Mouse (Mus musculus) heart, embryonic 11.5 days (tissue): ENCODE data around the gene Ap2a2. TPM values are rescaled to one million over a fixed set of nuclear protein-coding genes. Genes with fewer than 3 reads are reported as not detected.
"Not testable (repeated sequence)": the region's sequence is repeated elsewhere in the genome, so short reads cannot be mapped to it uniquely, and the experiment has no call there.

Experiments used
- ATAC-seq: fragments of 200-750 bp; cut with Nextera tagmentation; replicated peaks from 2 replicates; pipeline ENCODE4 v1.8.0; 2017; ENCODE audit warnings: moderate library complexity; ENCODE audit not compliant: insufficient number of reproducible peaks, low FRiP score, low TSS enrichment
- H3K27ac ChIP-seq: fragments of 300-500 bp; sonication (generic); 2 replicates; pipeline ENCODE4 v1.5.1; 2014; ENCODE audit warnings: mild to moderate bottlenecking, low read depth, low read length
- H3K27me3 ChIP-seq: fragments of 300-500 bp; sonication (generic); 2 replicates; pipeline ENCODE4 v1.6.1; 2014; ENCODE audit warnings: mild to moderate bottlenecking, low read length, mixed read lengths; ENCODE audit not compliant: control insufficient read depth, insufficient read depth
- H3K36me3 ChIP-seq: fragments of 300-500 bp; sonication (generic); 2 replicates; pipeline ENCODE4 v1.6.1; 2014; ENCODE audit warnings: mild to moderate bottlenecking, low read length, moderate library complexity, mixed read lengths; ENCODE audit not compliant: control insufficient read depth, insufficient read depth
- H3K4me1 ChIP-seq: fragments of 300-500 bp; sonication (generic); 2 replicates; pipeline ENCODE4 v1.6.1; 2014; ENCODE audit warnings: low read length; ENCODE audit not compliant: control insufficient read depth, insufficient read depth
- H3K4me2 ChIP-seq: fragments of 300-500 bp; sonication (generic); 2 replicates; pipeline ENCODE4 v1.6.1; 2014; ENCODE audit warnings: mild to moderate bottlenecking, moderate library complexity
- H3K4me3 ChIP-seq: fragments of 300-500 bp; sonication (generic); 2 replicates; pipeline ENCODE4 v1.5.1; 2014; ENCODE audit warnings: low read depth, low read length
- H3K9ac ChIP-seq: fragments of 300-500 bp; sonication (generic); 2 replicates; pipeline ENCODE4 v1.6.1; 2014; ENCODE audit warnings: mild to moderate bottlenecking, low read depth, low read length, moderate library complexity
- H3K9me3 ChIP-seq: fragments of 300-500 bp; sonication (generic); replicated peaks from 2 replicates; pipeline ENCODE4 v1.6.1; 2016; ENCODE audit warnings: low read length; ENCODE audit not compliant: control insufficient read depth
- WGBS: fragments of 180-500 bp; shearing (Covaris S2); extraction: QIAGEN DNeasy Blood & Tissue Kit; methylation state at CpG from one replicate; pipeline ENCODE4 v1.1.7; 2014; ENCODE audit not compliant: insufficient replicate concordance; 5-methylcytosine and 5-hydroxymethylcytosine counted together
- microRNA-seq: library from miRNA; unstranded; fragments of <30 nt; microRNA quantifications from one replicate; pipeline ENCODE4, GENCODE M21; 2016; ENCODE audit warnings: borderline number of aligned reads
- polyA plus RNA-seq: library from polyadenylated mRNA; unstranded; fragments of >200 nt; fragmentation: Nextera tagmentation; extraction: Ambion mirVana; gene quantifications from 2 replicates; pipeline ENCODE4 v1.2.1, GENCODE M21; 2014

Ap2a2 gene
- polyA plus RNA-seq, 1 experiment from 2014 or later = 53.0 TPM

DNA sequence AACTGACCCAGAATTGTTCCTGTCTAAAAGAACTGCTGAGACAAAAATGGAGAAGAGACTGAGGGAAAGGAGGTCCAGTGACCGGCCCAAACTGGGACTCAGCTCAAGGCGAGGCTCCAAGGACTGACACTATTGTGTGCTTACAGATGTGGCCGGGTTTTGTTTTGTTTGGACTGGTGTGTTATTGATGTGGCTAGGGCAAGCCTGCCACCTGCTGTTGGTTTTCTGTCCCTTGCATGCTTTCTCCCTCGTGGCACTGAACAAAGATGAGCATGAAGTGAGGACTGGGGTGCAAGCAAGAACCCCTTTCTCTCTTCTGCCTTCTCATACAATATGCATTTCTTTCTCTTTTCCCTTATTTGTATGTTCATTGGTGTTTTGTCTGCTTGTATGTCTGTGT is 104.2 kb downstream of the Ap2a2 start:
- Histone ChIP-seq H3K9me3 (no peaks in the 10 kb centered on the region), H3K4me1 (peaks cover 5% of the 10 kb centered on the region), H3K4me3 (no peak overlapping the region), H3K36me3 (no peaks in the 10 kb centered on the region), H3K27ac (no peak overlapping the region), H3K9ac (no peak overlapping the region), H3K27me3 (no peaks in the 10 kb centered on the region), H3K4me2 (no peak overlapping the region)
- no peak for ATAC-seq
- 28% methylated on average over 4 of the region's 4 CpGs for WGBS

DNA sequence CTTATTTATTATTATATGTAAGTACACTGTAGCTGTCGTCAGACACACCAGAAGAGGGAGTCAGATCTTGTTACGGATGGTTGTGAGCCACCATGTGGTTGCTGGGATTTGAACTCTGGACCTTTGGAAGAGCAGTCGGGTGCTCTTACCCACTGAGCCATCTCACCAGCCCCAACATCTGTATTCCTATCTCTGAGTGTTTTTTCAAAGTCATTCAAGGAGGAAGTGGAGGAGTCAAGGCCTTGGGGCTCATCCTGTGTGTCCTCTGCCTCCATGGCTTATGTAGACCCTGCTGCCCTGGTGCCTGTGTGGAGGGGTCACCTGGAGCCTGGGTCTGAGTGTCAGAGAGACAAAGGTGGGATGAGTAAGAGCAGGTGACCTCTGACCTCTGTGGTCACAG is 107.1 kb downstream of the Ap2a2 start:
- not testable (repeated sequence) for H3K4me3 ChIP-seq, ATAC-seq, H3K27ac ChIP-seq, H3K9ac ChIP-seq, H3K36me3 ChIP-seq, H3K27me3 ChIP-seq, H3K4me2 ChIP-seq, H3K4me1 ChIP-seq, H3K9me3 ChIP-seq
- WGBS = 77% methylated on average over 3 of the region's 3 CpGs

DNA sequence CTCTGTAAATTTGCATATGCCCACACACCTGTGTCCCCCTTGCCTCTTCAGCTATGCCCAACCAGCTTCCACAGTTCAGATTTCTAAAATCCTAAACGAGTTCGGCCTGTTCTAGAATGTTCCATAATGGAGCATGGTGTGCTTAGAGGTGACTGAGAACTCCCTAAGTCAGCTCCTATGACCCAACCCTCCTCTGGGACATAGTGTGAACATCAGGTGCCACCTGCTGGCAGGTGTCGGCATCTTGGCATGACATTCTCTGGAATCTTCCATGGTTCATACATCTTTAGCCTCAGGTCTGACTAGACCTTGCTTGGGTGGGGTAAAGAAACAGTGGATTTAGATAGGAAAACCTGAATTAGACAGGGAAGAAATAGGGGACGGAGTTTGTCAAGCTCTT is 109.0 kb downstream of the Ap2a2 start:
- no peak for ATAC-seq
- H3K4me3 ChIP-seq = no peak overlapping the region
- H3K9ac ChIP-seq = no peak overlapping the region
- H3K36me3 ChIP-seq = no peaks in the 10 kb centered on the region
- WGBS = 70% methylated on average over 4 of the region's 4 CpGs
- H3K27me3 ChIP-seq = no peaks in the 10 kb centered on the region
- no peak overlapping the region for H3K27ac ChIP-seq
- no peaks in the 10 kb centered on the region; the same call in 1 of the 2 replicates for H3K4me1 ChIP-seq
- no peak overlapping the region for H3K4me2 ChIP-seq
- H3K9me3 ChIP-seq = no peaks in the 10 kb centered on the region

GRCm38 (mm10) chr7:141671626-141672291 is 109.8 kb downstream of the Ap2a2 start:
- Histone ChIP-seq H3K36me3 (no peaks in the 10 kb centered on the region), H3K27me3 (no peaks in the 10 kb centered on the region), H3K9ac (no peak overlapping the region), H3K27ac (no peak overlapping the region), H3K4me2 (no peak overlapping the region), H3K4me1 (no peaks in the 10 kb centered on the region; the same call in 1 of the 2 replicates), H3K4me3 (no peak overlapping the region), H3K9me3 (no peaks in the 10 kb centered on the region)
- no peak for ATAC-seq
- 67% methylated on average over 5 of the region's 5 CpGs for WGBS

DNA sequence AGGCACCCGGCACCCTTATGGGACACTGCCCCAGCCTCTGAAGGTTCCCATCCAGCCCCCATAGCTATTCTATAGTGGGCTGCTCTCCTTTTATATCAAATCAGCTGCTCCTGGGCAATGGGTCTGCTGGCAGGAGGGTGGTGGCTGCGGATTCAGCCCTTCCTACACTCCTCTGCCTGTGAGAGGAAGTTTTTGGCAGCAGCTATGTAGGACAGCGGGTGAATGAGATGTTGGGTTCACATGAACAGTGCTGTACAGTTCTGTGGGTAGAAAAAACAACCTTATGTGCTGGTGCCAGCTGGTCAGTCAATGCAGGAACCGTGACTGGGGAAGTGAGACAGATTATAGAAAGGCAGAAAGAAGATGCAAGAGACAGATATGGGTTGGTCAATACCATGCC is 116.9 kb downstream of the Ap2a2 start:
- 74% methylated on average over 4 of the region's 4 CpGs for WGBS
- no peak for ATAC-seq

More for the DNA sequence above, 116.9 kb downstream of the Ap2a2 start:
- no peaks in the 10 kb centered on the region for H3K9me3 ChIP-seq
- no peaks in the 10 kb centered on the region for H3K4me1 ChIP-seq
- no peak overlapping the region for H3K4me2 ChIP-seq
- H3K27me3 ChIP-seq = no peaks in the 10 kb centered on the region
- no peak overlapping the region for H3K9ac ChIP-seq
- H3K27ac ChIP-seq = no peak overlapping the region
- no peaks in the 10 kb centered on the region for H3K36me3 ChIP-seq
- H3K4me3 ChIP-seq = no peak overlapping the region

Small RNA genes lying within 50 kb of the gene (microRNA-seq; reads per million reads assigned to microRNA genes)
- gene Mir7063 = 1.6 reads per million, percentile 21 among the genes with 10 or more reads in this experiment

Other genes with a start within 250 kb of the Ap2a2 start
- 40.2 and 42.5 TPM in 2 replicates for gene Deaf1, start 234.5 kb upstream of the Ap2a2 start, polyA plus RNA-seq
- gene Tmem80, start 234.4 kb upstream of the Ap2a2 start, polyA plus RNA-seq = 17.9 and 23.6 TPM in 2 replicates
- 0.51 and 0.82 TPM in 2 replicates for gene Eps8l2, start 223.3 kb upstream of the Ap2a2 start, polyA plus RNA-seq
- 288 and 291 TPM in 2 replicates for gene Taldo1, start 170.0 kb upstream of the Ap2a2 start, polyA plus RNA-seq
- gene Gatd1, start 148.0 kb upstream of the Ap2a2 start, polyA plus RNA-seq = 29.3 and 32.2 TPM in 2 replicates
- gene Cend1, start 132.7 kb upstream of the Ap2a2 start, polyA plus RNA-seq = 7.4 and 9.3 TPM in 2 replicates
- 19.4 and 19.7 TPM in 2 replicates for gene Slc25a22, start 124.3 kb upstream of the Ap2a2 start, polyA plus RNA-seq
- gene Pidd1, start 118.1 kb upstream of the Ap2a2 start, polyA plus RNA-seq = 9.5 and 9.6 TPM in 2 replicates
- gene Rplp2, start 114.8 kb upstream of the Ap2a2 start, polyA plus RNA-seq = 873 and 1,016 TPM in 2 replicates
- 28.7 and 35.3 TPM in 2 replicates for gene Pnpla2, start 107.0 kb upstream of the Ap2a2 start, polyA plus RNA-seq
- gene Cracr2b, start 101.1 kb upstream of the Ap2a2 start, polyA plus RNA-seq = 11.5 and 14.3 TPM in 2 replicates
- gene Cd151, start 94.8 kb upstream of the Ap2a2 start, polyA plus RNA-seq = 61.3 and 101 TPM in 2 replicates
- 71.5 and 72.9 TPM in 2 replicates for gene Polr2l, start 87.0 kb upstream of the Ap2a2 start, polyA plus RNA-seq
- 58.9 and 69.1 TPM in 2 replicates for gene Tspan4, start 86.9 kb upstream of the Ap2a2 start, polyA plus RNA-seq
- 35.0 and 46.7 TPM in 2 replicates for gene Chid1, start 22.3 kb upstream of the Ap2a2 start, polyA plus RNA-seq
- gene Muc6, start 93.1 kb downstream of the Ap2a2 start, polyA plus RNA-seq = 0.11 and 0.18 TPM in 2 replicates
- 0.93 and 1.1 TPM in 2 replicates for gene Muc2, start 128.2 kb downstream of the Ap2a2 start, polyA plus RNA-seq
- gene Muc5ac, start 226.8 kb downstream of the Ap2a2 start, polyA plus RNA-seq = not detected in 2 replicates